Mouse (Mus musculus) thymus, postnatal 10 days (tissue): ENCODE data around the gene Pde4d.

Experiments used
- DNase-seq, 2 experiments: peaks; one replicate each; pipeline ENCODE4 v3.0.0; 2021; ENCODE audit warnings: low spot score in 2 of 2

Pde4d gene

GRCm38 (mm10) chr13:109994240-109994764, 1544.6 kb downstream of the Pde4d start:
- DNase-seq, result no peak

DNA sequence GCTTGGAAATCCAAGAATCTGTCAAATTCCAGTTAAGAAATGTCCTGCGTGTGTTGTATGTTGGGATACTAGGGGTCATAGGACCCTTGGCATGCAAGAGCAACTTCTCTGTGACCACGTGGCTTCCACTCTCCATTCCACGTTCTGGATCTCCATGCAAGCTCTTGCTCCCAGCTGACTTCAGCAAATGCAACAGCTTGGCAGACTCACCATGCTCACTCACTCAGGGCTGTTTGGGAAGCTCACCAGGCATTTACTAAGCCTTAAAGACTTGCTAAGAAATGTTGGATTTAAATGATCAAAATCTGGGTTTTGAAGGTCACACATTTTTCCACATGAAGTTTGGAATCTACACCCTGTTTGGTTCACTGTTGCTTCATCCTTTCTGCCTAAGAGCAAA, 1552.3 kb downstream of the Pde4d start:
- DNase-seq, result no peak
